Mouse (Mus musculus): Measurements from ENCODE around the gene Panx1. TPM values are rescaled to one million over a fixed set of nuclear protein-coding genes. Genes with fewer than 3 reads are reported as not detected.
A peak's percentile ranks its signal among the peaks of the same experiment; 100 is the strongest.

The Panx1 gene
- polyA plus RNA-seq, 1 experiment = 42.8 TPM

GRCm38 (mm10) chr9:15023049-15023448 lies 22.2 kb downstream of the Panx1 start:
- no peaks in the 10 kb centered on the region for H3K27me3 ChIP-seq (ENCODE audit: control insufficient read depth, insufficient read depth, insufficient read length)
- H3K4me3 ChIP-seq (ENCODE audit: insufficient read depth, poor library complexity, severe bottlenecking) = no peak overlapping the region
- H3ac ChIP-seq (ENCODE audit: control insufficient read depth, insufficient read length, low read depth) = no peak overlapping the region
- H3K36me3 ChIP-seq (ENCODE audit: control insufficient read depth, insufficient read depth) = no peaks in the 10 kb centered on the region
- H3K79me3 ChIP-seq (ENCODE audit: low read depth) = peaks cover 5% of the 10 kb centered on the region
- TF ChIP-seq MYOD1 (IDR thresholded peaks at IDR 0.05; ENCODE audit: control insufficient read depth, insufficient read length, low read depth) (no peak), CTCF (IDR thresholded peaks at IDR 0.05; ENCODE audit: control insufficient read depth, insufficient read depth, insufficient read length) (no peak), MYOG (IDR thresholded peaks at IDR 0.05; ENCODE audit: control insufficient read depth, extremely low read depth, insufficient read length) (no peak), MAX (IDR thresholded peaks at IDR 0.05) (no peak), FOSL1 (IDR thresholded peaks at IDR 0.05; ENCODE audit: insufficient read depth, low read length, poor library complexity, severe bottlenecking) (no peak), CEBPB (IDR thresholded peaks at IDR 0.05; ENCODE audit: low read depth) (no peak), USF1 (IDR thresholded peaks at IDR 0.05; ENCODE audit: low read depth) (no peak)
- H3K79me2 ChIP-seq (ENCODE audit: control insufficient read depth, insufficient read depth) = no peaks in the 10 kb centered on the region

DNA sequence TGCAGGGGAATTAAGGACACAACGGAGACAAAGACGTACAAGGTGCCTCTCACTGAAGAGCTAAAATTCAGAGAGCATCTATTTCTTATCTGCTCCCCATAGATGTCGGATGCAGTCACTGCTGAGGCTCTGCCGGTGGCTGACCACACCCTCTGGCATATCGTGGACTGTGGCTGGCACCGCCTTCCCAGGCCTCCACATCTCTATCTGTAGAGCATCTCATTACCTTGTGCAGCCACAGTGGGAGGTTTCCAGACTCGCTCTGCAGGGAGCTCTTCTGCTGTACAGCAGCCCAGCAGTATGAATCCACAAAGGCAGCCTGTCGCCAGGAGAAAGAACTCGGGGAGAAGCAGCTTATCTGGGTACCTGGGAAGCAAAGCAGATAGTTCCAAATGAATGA lies 24.1 kb downstream of the Panx1 start:
- H3K27me3 ChIP-seq (ENCODE audit: control insufficient read depth, insufficient read depth, insufficient read length) = no peaks in the 10 kb centered on the region
- no peak overlapping the region for H3ac ChIP-seq (ENCODE audit: control insufficient read depth, insufficient read length, low read depth)
- peaks cover 4% of the 10 kb centered on the region for H3K36me3 ChIP-seq (ENCODE audit: control insufficient read depth, insufficient read depth)
- peaks cover 3% of the 10 kb centered on the region for H3K79me3 ChIP-seq (ENCODE audit: low read depth)
- H3K4me3 ChIP-seq (ENCODE audit: insufficient read depth, poor library complexity, severe bottlenecking) = no peak overlapping the region
- TF ChIP-seq CTCF (IDR thresholded peaks at IDR 0.05; ENCODE audit: control insufficient read depth, insufficient read depth, insufficient read length) = no peak
- TF ChIP-seq MYOD1 (IDR thresholded peaks at IDR 0.05; ENCODE audit: control insufficient read depth, insufficient read length, low read depth) = no peak
- TF ChIP-seq CEBPB (IDR thresholded peaks at IDR 0.05; ENCODE audit: low read depth) = no peak
- TF ChIP-seq MAX (IDR thresholded peaks at IDR 0.05) = no peak
- TF ChIP-seq USF1 (IDR thresholded peaks at IDR 0.05; ENCODE audit: low read depth) = no peak
- no peaks in the 10 kb centered on the region for H3K79me2 ChIP-seq (ENCODE audit: control insufficient read depth, insufficient read depth)

DNA sequence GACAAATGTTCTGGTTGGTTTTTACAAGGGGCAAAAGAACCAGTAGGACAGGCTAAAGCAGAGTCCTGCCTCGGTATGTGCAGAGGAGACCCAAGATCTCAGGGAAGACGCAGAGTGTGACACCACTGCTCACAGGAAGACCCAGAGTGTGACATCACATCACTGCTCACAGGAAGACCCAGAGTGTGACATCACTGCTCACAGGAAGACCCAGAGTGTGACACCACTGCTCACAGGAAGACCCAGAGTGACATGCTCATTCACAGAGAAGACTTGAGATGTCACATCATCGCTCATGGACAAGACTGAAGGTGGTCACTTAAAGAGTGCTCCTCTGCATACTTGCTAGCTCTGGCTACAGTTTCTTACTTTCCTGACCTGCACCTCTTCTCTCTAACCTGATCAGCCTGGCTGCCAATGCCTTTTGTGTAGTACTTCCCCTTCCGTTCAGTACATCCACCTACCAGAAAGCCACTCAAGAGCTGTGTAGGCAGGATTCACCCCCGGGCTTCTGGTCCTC lies 24.7 kb downstream of the Panx1 start:
- Histone ChIP-seq H3K4me3 (ENCODE audit: insufficient read depth, poor library complexity, severe bottlenecking) (no peak overlapping the region), H3K79me3 (ENCODE audit: low read depth) (peaks cover 3% of the 10 kb centered on the region), H3ac (ENCODE audit: control insufficient read depth, insufficient read length, low read depth) (no peak overlapping the region), H3K27me3 (ENCODE audit: control insufficient read depth, insufficient read depth, insufficient read length) (no peaks in the 10 kb centered on the region), H3K79me2 (ENCODE audit: control insufficient read depth, insufficient read depth) (no peaks in the 10 kb centered on the region), H3K36me3 (ENCODE audit: control insufficient read depth, insufficient read depth) (peaks cover 4% of the 10 kb centered on the region)
- no peak for TF ChIP-seq MYOD1 (IDR thresholded peaks at IDR 0.05; ENCODE audit: control insufficient read depth, insufficient read length, low read depth)

DNA sequence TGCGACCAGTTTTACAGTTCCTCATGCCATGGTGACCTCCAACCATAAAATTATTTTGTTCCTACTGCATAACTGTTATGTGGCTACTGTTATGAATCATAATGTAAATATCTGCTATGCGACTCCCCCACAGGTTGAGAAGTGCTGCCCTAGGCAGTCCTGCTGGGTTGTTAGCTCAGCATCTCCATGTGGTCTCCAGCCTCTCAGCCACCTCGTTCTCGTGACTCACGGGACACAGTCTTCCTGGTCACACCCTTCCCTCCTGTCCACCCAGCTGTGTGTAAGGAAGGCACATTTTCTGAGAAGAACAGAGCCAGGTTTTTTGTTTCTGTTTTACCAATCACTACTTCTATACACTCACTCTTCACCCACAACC lies 26.5 kb downstream of the Panx1 start:
- Histone ChIP-seq H3K27me3 (ENCODE audit: control insufficient read depth, insufficient read depth, insufficient read length) (no peaks in the 10 kb centered on the region), H3K4me3 (ENCODE audit: insufficient read depth, poor library complexity, severe bottlenecking) (no peak overlapping the region), H3ac (ENCODE audit: control insufficient read depth, insufficient read length, low read depth) (no peak overlapping the region), H3K79me3 (ENCODE audit: low read depth) (peaks cover 3% of the 10 kb centered on the region), H3K79me2 (ENCODE audit: control insufficient read depth, insufficient read depth) (peaks cover 8% of the 10 kb centered on the region), H3K36me3 (ENCODE audit: control insufficient read depth, insufficient read depth) (peaks cover 4% of the 10 kb centered on the region)
- TF ChIP-seq CEBPB (IDR thresholded peaks at IDR 0.05; ENCODE audit: low read depth) = no peak
- no peak for TF ChIP-seq MYOG (IDR thresholded peaks at IDR 0.05; ENCODE audit: control insufficient read depth, extremely low read depth, insufficient read length)
- peak; percentile 45 for TF ChIP-seq FOSL1 (IDR thresholded peaks at IDR 0.05; ENCODE audit: insufficient read depth, low read length, poor library complexity, severe bottlenecking)
- peak; percentile 32 for TF ChIP-seq USF1 (IDR thresholded peaks at IDR 0.05; ENCODE audit: low read depth)
- TF ChIP-seq CTCF (IDR thresholded peaks at IDR 0.05; ENCODE audit: control insufficient read depth, insufficient read depth, insufficient read length) = no peak
- TF ChIP-seq MAX (IDR thresholded peaks at IDR 0.05) = peak; percentile 86
- TF ChIP-seq MYOD1 (IDR thresholded peaks at IDR 0.05; ENCODE audit: control insufficient read depth, insufficient read length, low read depth) = peak; percentile 4

GRCm38 (mm10) chr9:15017791-15018755 lies 27.2 kb downstream of the Panx1 start:
- peaks cover 8% of the 10 kb centered on the region for H3K79me2 ChIP-seq (ENCODE audit: control insufficient read depth, insufficient read depth)
- no peaks in the 10 kb centered on the region for H3K27me3 ChIP-seq (ENCODE audit: control insufficient read depth, insufficient read depth, insufficient read length)
- TF ChIP-seq CTCF (IDR thresholded peaks at IDR 0.05; ENCODE audit: control insufficient read depth, insufficient read depth, insufficient read length) (no peak), FOSL1 (IDR thresholded peaks at IDR 0.05; ENCODE audit: insufficient read depth, low read length, poor library complexity, severe bottlenecking) (no peak), USF1 (IDR thresholded peaks at IDR 0.05; ENCODE audit: low read depth) (no peak), MYOD1 (IDR thresholded peaks at IDR 0.05; ENCODE audit: control insufficient read depth, insufficient read length, low read depth) (no peak), MAX (IDR thresholded peaks at IDR 0.05) (no peak), MYOG (IDR thresholded peaks at IDR 0.05; ENCODE audit: control insufficient read depth, extremely low read depth, insufficient read length) (no peak), CEBPB (IDR thresholded peaks at IDR 0.05; ENCODE audit: low read depth) (no peak)
- H3K79me3 ChIP-seq (ENCODE audit: low read depth) = peaks cover 3% of the 10 kb centered on the region
- peaks cover 4% of the 10 kb centered on the region for H3K36me3 ChIP-seq (ENCODE audit: control insufficient read depth, insufficient read depth)
- no peak overlapping the region for H3K4me3 ChIP-seq (ENCODE audit: insufficient read depth, poor library complexity, severe bottlenecking)
- H3ac ChIP-seq (ENCODE audit: control insufficient read depth, insufficient read length, low read depth) = no peak overlapping the region
